Mouse (Mus musculus) embryonic facial prominence, embryonic 13.5 days (tissue): ENCODE data around the gene Gnat2. TPM values are rescaled to one million over a fixed set of nuclear protein-coding genes. Genes with fewer than 3 reads are reported as not detected.

Source experiments
- ATAC-seq: fragments of 200-750 bp; cut with Nextera tagmentation; 2 replicates; pipeline ENCODE4 v1.8.0; 2017; ENCODE audit warnings: low read depth; ENCODE audit not compliant: insufficient number of reproducible peaks, insufficient read depth, low FRiP score, low TSS enrichment
- H3K27ac ChIP-seq: fragments of 300-500 bp; sonication (generic); 2 replicates; pipeline ENCODE4 v1.5.1; 2015; ENCODE audit warnings: moderate library complexity, mild to moderate bottlenecking, inconsistent platforms
- H3K27me3 ChIP-seq: fragments of 300-500 bp; sonication (generic); 2 replicates; pipeline ENCODE4 v1.6.1; 2015; ENCODE audit warnings: mild to moderate bottlenecking, inconsistent platforms
- H3K36me3 ChIP-seq: fragments of 300-500 bp; sonication (generic); 2 replicates; pipeline ENCODE4 v1.6.1; 2015; ENCODE audit warnings: mild to moderate bottlenecking, inconsistent platforms
- H3K4me1 ChIP-seq: fragments of 300-500 bp; sonication (generic); 2 replicates; pipeline ENCODE4 v1.6.1; 2015; ENCODE audit warnings: inconsistent platforms
- H3K4me2 ChIP-seq: fragments of 300-500 bp; sonication (generic); 2 replicates; pipeline ENCODE4 v1.6.1; 2015; ENCODE audit warnings: moderate library complexity, mild to moderate bottlenecking, inconsistent platforms
- H3K4me3 ChIP-seq: fragments of 300-500 bp; sonication (generic); 2 replicates; pipeline ENCODE4 v1.5.1; 2015; ENCODE audit warnings: mild to moderate bottlenecking, inconsistent platforms
- H3K9ac ChIP-seq: fragments of 300-500 bp; sonication (generic); 2 replicates; pipeline ENCODE4 v1.6.1; 2015; ENCODE audit warnings: mild to moderate bottlenecking, inconsistent platforms
- H3K9me3 ChIP-seq: fragments of 300-500 bp; sonication (generic); 2 replicates; pipeline ENCODE4 v1.6.1; 2016; ENCODE audit warnings: inconsistent platforms
- WGBS: fragments of 180-500 bp; shearing (Covaris S2); methylation state at CpG from one replicate; pipeline ENCODE4 v1.1.7; 2015; ENCODE audit warnings: mixed read lengths; 5-methylcytosine and 5-hydroxymethylcytosine counted together
- polyA plus RNA-seq: library from polyadenylated mRNA; unstranded; fragments of >200 nt; fragmentation: Nextera tagmentation; extraction: Ambion mirVana; gene quantifications from 2 replicates; pipeline ENCODE4 v1.2.1, GENCODE M21; 2015

Gene Gnat2
- 0.83 and 0.85 TPM in 2 replicates for polyA plus RNA-seq

DNA sequence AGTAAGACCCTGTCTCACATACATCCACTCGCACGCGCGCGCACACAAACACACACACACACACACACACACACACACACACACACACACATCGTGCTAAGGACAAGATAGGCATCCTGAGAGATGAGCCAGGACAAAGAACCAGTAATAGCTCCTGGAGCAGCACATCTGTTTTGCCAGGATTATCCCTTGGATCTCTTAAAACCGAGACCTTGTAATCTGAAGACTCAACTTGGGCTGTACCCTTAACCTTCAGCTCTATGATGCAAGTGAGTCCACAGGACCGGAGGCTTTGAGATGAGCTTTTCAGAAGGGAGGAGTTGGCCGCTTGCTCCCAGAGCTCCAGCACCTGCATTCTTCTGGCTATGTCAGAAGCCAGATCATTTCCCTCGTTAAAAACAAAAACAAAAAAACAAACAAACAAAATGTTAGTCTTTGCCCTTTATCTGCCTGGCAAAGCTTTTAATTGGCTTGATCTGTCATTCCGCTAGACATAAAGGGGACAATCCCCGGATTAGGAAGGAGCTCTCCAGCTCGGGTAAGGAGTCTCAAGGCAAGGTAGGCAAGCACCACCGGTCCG, at the start of gene Gnat2:
Gene Gnat2, plus strand, starts transcription at position 254 of the 580 bp plus-strand sequence.
- no peaks in the 10 kb centered on the region for H3K27me3 ChIP-seq
- H3K4me2 ChIP-seq, result no peak within 1 kb of the TSS
- 73% methylated on average over 15 of the region's 15 CpGs for WGBS
- no peaks in the 10 kb centered on the region for H3K9me3 ChIP-seq
- ATAC-seq, result no peak
- peaks cover 21% of the 10 kb centered on the region for H3K4me1 ChIP-seq
- H3K4me3 ChIP-seq, result no peak within 1 kb of the TSS
- no peak within 1 kb of the TSS for H3K9ac ChIP-seq
- H3K27ac ChIP-seq, result no peak within 1 kb of the TSS
- no peaks in the 10 kb centered on the region for H3K36me3 ChIP-seq

DNA sequence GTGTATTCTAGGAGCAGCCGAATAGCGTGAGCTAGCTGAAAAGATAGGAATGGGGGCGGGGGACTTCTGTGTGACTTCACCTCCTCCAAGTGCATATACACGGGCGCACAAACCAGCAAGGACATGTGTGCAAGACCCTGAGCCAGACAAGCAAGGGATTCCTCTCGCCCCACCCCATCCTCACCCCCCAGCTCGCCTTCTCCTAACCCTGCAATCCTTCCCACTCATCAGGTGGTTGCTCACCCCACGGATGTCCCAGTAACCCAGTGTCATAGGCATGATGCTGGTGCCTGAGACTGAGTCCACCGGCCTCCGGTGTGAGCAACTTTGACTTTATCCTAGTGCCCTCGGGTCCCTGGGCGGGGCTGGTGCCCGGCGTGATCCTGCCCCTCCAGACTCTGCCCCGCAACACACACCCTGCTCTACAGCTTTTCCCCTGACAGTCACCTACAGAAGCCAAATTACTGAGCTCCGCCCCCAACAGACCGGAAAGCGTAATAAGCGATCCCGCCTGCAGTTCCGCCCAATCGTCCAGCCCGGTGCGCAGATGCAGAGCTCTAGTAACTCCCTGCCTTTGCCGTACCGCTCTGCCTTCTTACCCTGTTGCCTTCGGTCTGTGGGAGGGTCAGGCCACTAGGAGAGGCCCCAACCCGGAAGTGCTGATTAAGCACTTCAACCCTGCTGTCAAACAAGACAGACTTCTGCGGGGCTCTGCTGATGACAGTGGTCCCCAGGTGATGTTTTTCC, 48.0 kb upstream of the Gnat2 start, which contains the start of gene Gstm4:
Gene Gstm4, minus strand, starts transcription at position 501 of the 747 bp plus-strand sequence.
- H3K4me1 ChIP-seq, result peaks cover 11% of the 10 kb centered on the region
- ATAC-seq, result peak; percentile 82
- WGBS, result 6% methylated on average over 29 of the region's 29 CpGs
- peak within 1 kb of the TSS; percentile 68 for H3K27ac ChIP-seq
- H3K4me2 ChIP-seq, result peak within 1 kb of the TSS; percentile 88
- H3K9me3 ChIP-seq, result no peaks in the 10 kb centered on the region
- peak within 1 kb of the TSS; percentile 75 for H3K9ac ChIP-seq
- peak within 1 kb of the TSS; percentile 60 for H3K4me3 ChIP-seq
- no peaks in the 10 kb centered on the region for H3K36me3 ChIP-seq
- H3K27me3 ChIP-seq, result no peaks in the 10 kb centered on the region; the same call in 1 of the 2 replicates

DNA sequence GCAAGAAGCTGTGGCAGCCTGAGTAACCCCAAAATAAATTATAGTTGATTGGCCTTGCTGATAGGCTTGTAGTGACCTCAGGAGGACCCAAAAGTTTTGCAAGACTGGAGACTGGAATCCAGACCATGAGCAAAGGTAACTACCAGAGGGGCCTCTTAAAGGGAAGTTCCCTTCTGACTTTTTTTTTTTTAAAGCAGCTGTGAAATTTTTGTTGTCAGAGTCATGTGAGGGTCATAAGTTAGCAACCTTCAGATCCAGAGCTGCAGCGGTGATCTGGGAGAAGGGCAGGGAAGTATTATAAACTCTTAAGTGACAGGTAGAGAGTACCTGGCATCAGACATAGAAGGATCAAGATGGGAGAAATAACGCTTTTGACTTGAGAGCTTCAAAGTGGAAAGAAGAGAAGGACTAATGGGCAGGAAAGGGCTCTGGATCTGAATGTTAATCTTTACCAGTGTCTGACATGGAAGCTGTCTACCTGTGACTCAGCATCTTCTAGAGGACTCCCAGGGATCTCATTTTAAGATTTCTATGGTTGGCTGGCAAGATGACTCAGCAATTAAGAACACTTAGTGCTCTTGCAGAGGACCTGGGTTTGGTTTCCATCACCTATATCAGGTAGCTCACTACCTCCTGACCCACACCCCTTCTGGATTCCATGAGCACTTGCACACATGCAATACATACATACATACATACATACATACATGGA, 45.5 kb upstream of the Gnat2 start:
- Histone ChIP-seq H3K36me3 (no peaks in the 10 kb centered on the region), H3K9ac (no peak overlapping the region), H3K27me3 (no peaks in the 10 kb centered on the region; the same call in 1 of the 2 replicates), H3K4me2 (no peak overlapping the region), H3K9me3 (no peaks in the 10 kb centered on the region), H3K4me3 (no peak overlapping the region), H3K4me1 (peaks cover 11% of the 10 kb centered on the region), H3K27ac (no peak overlapping the region)
- no peak for ATAC-seq
- WGBS, result 86% methylated on average over 2 of the region's 2 CpGs

GRCm38 (mm10) chr3:108048306-108048705, 44.3 kb upstream of the Gnat2 start:
- Histone ChIP-seq H3K27ac (no peak overlapping the region), H3K9me3 (no peaks in the 10 kb centered on the region), H3K36me3 (no peaks in the 10 kb centered on the region), H3K4me1 (peaks cover 11% of the 10 kb centered on the region), H3K4me3 (no peak overlapping the region), H3K4me2 (no peak overlapping the region), H3K9ac (no peak overlapping the region), H3K27me3 (no peaks in the 10 kb centered on the region; the same call in 1 of the 2 replicates)
- no peak for ATAC-seq
- 61% methylated on average over 3 of the region's 3 CpGs for WGBS

DNA sequence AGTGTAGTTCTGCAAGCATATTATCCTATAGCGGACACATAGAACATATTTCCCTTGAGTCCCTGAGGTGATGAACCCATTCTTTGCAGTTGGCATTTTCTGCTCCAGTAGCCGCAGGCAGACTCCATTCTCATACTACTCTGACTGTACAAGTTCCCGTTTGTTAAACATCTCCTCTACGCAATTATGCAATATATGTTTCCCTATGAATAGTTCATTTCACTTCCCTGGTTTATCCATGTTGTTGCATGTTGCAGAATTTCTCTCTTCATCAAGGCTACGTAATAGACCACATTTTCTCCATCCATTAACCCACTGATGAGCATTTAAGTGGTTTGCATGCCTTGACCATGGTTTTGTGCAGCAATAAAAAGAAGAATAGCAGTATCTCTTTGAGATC, 42.1 kb upstream of the Gnat2 start:
- no peaks in the 10 kb centered on the region for H3K27me3 ChIP-seq
- no peaks in the 10 kb centered on the region for H3K9me3 ChIP-seq
- H3K27ac ChIP-seq, result no peak overlapping the region
- no peaks in the 10 kb centered on the region for H3K36me3 ChIP-seq
- no peaks in the 10 kb centered on the region for H3K4me1 ChIP-seq
- WGBS, result 91% methylated on average over 5 of the region's 5 CpGs
- no peak overlapping the region for H3K4me2 ChIP-seq
- H3K9ac ChIP-seq, result no peak overlapping the region
- ATAC-seq, result no peak
- no peak overlapping the region for H3K4me3 ChIP-seq

- 18% methylated on average over 7 of the region's 7 CpGs for WGBS
- Histone ChIP-seq H3K27ac (no peak overlapping the region), H3K27me3 (no peaks in the 10 kb centered on the region), H3K36me3 (no peaks in the 10 kb centered on the region), H3K9ac (no peak overlapping the region), H3K9me3 (no peaks in the 10 kb centered on the region), H3K4me3 (no peak overlapping the region), H3K4me2 (peak overlapping the region; percentile 43; the same call in 1 of the 2 replicates), H3K4me1 (no peaks in the 10 kb centered on the region)
- no peak for ATAC-seq
Observed at GRCm38 (mm10) chr3:108061420-108061819, 31.2 kb upstream of the Gnat2 start.

DNA sequence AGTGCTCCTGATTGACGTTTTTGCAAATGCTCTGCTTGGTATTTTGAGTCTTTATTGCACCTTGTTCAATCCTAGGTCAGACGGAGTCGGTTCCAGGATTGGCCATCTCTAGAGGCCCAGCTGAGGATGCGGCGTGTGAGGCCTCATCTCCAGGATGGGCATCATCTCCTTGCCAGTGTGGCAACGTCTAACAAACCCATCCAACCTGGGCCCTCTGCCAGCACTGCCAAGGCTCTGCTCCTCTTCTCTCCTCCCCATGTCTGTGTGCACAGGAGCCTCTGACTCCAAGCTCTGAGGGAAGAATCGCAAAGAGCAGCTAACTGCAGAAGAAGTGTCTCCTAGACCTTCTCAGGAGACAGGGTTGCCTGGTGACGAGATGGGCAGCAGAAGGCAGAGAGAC, 29.9 kb upstream of the Gnat2 start:
- Histone ChIP-seq H3K27me3 (no peaks in the 10 kb centered on the region), H3K4me3 (no peak overlapping the region), H3K4me2 (no peak overlapping the region), H3K27ac (no peak overlapping the region), H3K9ac (no peak overlapping the region), H3K4me1 (no peaks in the 10 kb centered on the region), H3K9me3 (no peaks in the 10 kb centered on the region), H3K36me3 (no peaks in the 10 kb centered on the region)
- 83% methylated on average over 8 of the region's 8 CpGs for WGBS
- ATAC-seq, result no peak

DNA sequence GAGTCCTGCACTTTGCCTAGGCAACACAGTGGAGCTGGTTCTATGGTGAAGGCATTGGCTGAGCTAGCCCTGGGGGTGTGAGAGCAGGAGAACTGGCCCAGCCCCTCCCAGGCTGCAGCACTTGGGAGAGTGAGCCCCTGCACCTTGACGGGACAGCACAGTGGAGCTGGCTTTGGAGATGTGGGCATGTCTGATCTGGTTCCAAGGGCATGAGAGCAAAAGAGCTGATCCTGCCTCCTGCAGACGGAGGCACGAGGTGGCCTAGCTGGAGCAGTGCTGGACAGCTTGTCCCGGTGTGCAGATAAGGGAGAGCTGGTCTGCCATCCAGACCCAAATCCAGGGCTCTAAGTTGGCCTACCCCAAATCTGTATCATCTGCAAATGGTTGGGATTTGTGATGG, 27.9 kb upstream of the Gnat2 start:
- H3K4me1 ChIP-seq, result peaks cover 5% of the 10 kb centered on the region; the same call in 1 of the 2 replicates
- H3K4me3 ChIP-seq, result no peak overlapping the region
- H3K27ac ChIP-seq, result no peak overlapping the region
- H3K9me3 ChIP-seq, result no peaks in the 10 kb centered on the region
- no peak overlapping the region for H3K4me2 ChIP-seq
- 67% methylated on average over 4 of the region's 4 CpGs for WGBS
- ATAC-seq, result no peak
- no peaks in the 10 kb centered on the region for H3K36me3 ChIP-seq
- no peak overlapping the region for H3K9ac ChIP-seq
- no peaks in the 10 kb centered on the region for H3K27me3 ChIP-seq

DNA sequence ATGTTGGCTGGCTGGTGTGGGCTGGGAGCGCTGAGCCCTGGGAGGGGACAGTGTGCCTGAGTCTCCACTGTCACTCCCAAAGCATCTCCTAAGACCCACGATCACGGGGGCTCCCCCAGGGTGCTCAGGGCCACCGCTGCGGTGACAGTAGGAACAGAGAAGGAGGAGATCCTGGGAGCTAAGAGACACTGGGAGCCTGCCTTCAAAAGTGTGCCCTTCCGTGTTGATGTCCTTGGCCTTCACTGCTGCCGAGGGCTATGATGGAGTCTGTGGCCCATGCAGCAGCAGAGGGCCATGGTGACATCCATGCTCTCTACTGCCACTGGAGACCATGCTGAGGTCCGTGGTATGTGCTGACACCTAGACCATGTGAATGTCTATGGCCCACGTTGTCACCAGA, 27.0 kb upstream of the Gnat2 start:
- Histone ChIP-seq H3K9me3 (no peaks in the 10 kb centered on the region), H3K4me3 (no peak overlapping the region), H3K4me2 (no peak overlapping the region), H3K27me3 (no peaks in the 10 kb centered on the region), H3K27ac (no peak overlapping the region), H3K4me1 (peaks cover 5% of the 10 kb centered on the region; the same call in 1 of the 2 replicates), H3K9ac (no peak overlapping the region), H3K36me3 (no peaks in the 10 kb centered on the region)
- WGBS, result 81% methylated on average over 9 of the region's 9 CpGs
- ATAC-seq, result no peak

DNA sequence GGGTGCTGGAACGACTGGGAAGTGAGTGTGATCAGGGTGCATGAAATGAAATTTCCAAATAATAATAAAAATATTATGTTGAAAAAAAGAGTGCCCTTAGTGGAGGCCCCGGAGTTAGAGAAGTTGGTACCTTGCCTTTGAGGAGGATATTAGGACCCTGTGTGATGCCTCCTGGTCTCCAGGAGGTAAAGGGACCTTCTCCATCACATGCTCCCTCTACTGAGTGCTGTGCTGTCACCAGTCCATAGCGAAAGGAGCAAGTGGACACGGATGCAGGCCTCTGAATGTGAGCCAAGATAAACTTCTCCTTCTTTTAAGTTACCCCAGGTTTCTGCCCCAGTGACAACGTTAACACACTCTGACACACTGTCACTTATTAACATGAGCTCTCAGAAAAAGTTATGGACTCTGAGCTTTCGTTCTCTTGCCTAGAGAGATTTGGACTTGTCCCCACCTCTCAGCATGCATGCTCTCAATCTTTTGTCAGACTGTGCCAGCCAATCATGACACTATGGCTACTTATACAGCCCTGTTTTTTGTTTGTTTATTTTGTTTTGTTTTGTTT, 25.1 kb upstream of the Gnat2 start:
- no peaks in the 10 kb centered on the region for H3K27me3 ChIP-seq
- 67% methylated on average over 6 of the region's 6 CpGs for WGBS
- no peak overlapping the region for H3K9ac ChIP-seq
- H3K4me3 ChIP-seq, result no peak overlapping the region
- ATAC-seq, result no peak
- H3K27ac ChIP-seq, result no peak overlapping the region
- no peaks in the 10 kb centered on the region for H3K9me3 ChIP-seq
- H3K4me1 ChIP-seq, result peaks cover 5% of the 10 kb centered on the region; the same call in 1 of the 2 replicates
- no peak overlapping the region for H3K4me2 ChIP-seq
- H3K36me3 ChIP-seq, result 0 out of 2 replicates have a peak, but pooled peaks cover 4% of the 10 kb centered on the region

GRCm38 (mm10) chr3:108068826-108069225, 23.8 kb upstream of the Gnat2 start:
- ATAC-seq, result no peak

More at GRCm38 (mm10) chr3:108068826-108069225, 23.8 kb upstream of the Gnat2 start:
- H3K4me2 ChIP-seq, result no peak overlapping the region
- H3K36me3 ChIP-seq, result peaks cover 16% of the 10 kb centered on the region
- H3K9me3 ChIP-seq, result no peaks in the 10 kb centered on the region
- 20% methylated on average over 1 of the region's 1 CpGs for WGBS
- no peak overlapping the region for H3K4me3 ChIP-seq
- peaks cover 5% of the 10 kb centered on the region; the same call in 1 of the 2 replicates for H3K4me1 ChIP-seq
- no peak overlapping the region for H3K9ac ChIP-seq
- H3K27ac ChIP-seq, result no peak overlapping the region
- H3K27me3 ChIP-seq, result no peaks in the 10 kb centered on the region
